Mouse (Mus musculus) midbrain, embryonic 14.5 days (tissue): ENCODE data around the gene Cbx8. TPM values are rescaled to one million over a fixed set of nuclear protein-coding genes. Genes with fewer than 3 reads are reported as not detected.

ENCODE experiments used
- ATAC-seq: fragments of 200-750 bp; cut with Nextera tagmentation; 2 replicates; pipeline ENCODE4 v1.8.0; 2017; ENCODE audit warnings: moderate number of reproducible peaks, moderate library complexity; ENCODE audit not compliant: low FRiP score, low TSS enrichment
- DNase-seq: peaks from one replicate; pipeline ENCODE4 v3.0.0-alpha.2; 2015
- H3K27ac ChIP-seq: fragments of 300-500 bp; sonication (generic); replicated peaks from 2 replicates; pipeline ENCODE4 v1.5.1; 2014; ENCODE audit warnings: mild to moderate bottlenecking, low read depth, low read length, moderate library complexity
- H3K27me3 ChIP-seq: fragments of 300-500 bp; sonication (generic); 2 replicates; pipeline ENCODE4 v1.6.1; 2014; ENCODE audit warnings: low read length, control low read depth, mixed read lengths; ENCODE audit not compliant: control insufficient read depth, insufficient read depth
- H3K36me3 ChIP-seq: fragments of 300-500 bp; sonication (generic); 2 replicates; pipeline ENCODE4 v1.6.1; 2014; ENCODE audit warnings: low read length, control low read depth; ENCODE audit not compliant: control insufficient read depth, insufficient read depth
- H3K4me1 ChIP-seq: fragments of 300-500 bp; sonication (generic); 2 replicates; pipeline ENCODE4 v1.6.1; 2014; ENCODE audit warnings: mild to moderate bottlenecking, antibody characterized with exemption, low read length, control low read depth; ENCODE audit not compliant: control insufficient read depth, insufficient read depth
- H3K4me2 ChIP-seq: fragments of 300-500 bp; sonication (generic); 2 replicates; pipeline ENCODE4 v1.6.1; 2014; ENCODE audit warnings: mild to moderate bottlenecking, low read length, moderate library complexity
- H3K4me3 ChIP-seq: fragments of 300-500 bp; sonication (generic); replicated peaks from 2 replicates; pipeline ENCODE4 v1.5.1; 2014; ENCODE audit warnings: low read depth, low read length
- H3K9ac ChIP-seq: fragments of 300-500 bp; sonication (generic); replicated peaks from 2 replicates; pipeline ENCODE4 v1.6.1; 2014; ENCODE audit warnings: mild to moderate bottlenecking, low read length, moderate library complexity
- H3K9me3 ChIP-seq: fragments of 300-500 bp; sonication (generic); 2 replicates; pipeline ENCODE4 v1.6.1; 2016; ENCODE audit warnings: low read length, control low read depth, mixed read lengths; ENCODE audit not compliant: control insufficient read depth
- WGBS: fragments of 180-500 bp; shearing (Covaris S2); extraction: QIAGEN DNeasy Blood & Tissue Kit; methylation state at CpG from one replicate; pipeline ENCODE4 v1.1.7; 2014; 5-methylcytosine and 5-hydroxymethylcytosine counted together
- polyA plus RNA-seq: library from polyadenylated mRNA; unstranded; fragments of >200 nt; fragmentation: Nextera tagmentation; extraction: Ambion mirVana; gene quantifications from 2 replicates; pipeline ENCODE4 v1.2.1, GENCODE M21; 2014

The Cbx8 gene
- polyA plus RNA-seq, 1 experiment from 2014 or later = 11.5 TPM

DNA sequence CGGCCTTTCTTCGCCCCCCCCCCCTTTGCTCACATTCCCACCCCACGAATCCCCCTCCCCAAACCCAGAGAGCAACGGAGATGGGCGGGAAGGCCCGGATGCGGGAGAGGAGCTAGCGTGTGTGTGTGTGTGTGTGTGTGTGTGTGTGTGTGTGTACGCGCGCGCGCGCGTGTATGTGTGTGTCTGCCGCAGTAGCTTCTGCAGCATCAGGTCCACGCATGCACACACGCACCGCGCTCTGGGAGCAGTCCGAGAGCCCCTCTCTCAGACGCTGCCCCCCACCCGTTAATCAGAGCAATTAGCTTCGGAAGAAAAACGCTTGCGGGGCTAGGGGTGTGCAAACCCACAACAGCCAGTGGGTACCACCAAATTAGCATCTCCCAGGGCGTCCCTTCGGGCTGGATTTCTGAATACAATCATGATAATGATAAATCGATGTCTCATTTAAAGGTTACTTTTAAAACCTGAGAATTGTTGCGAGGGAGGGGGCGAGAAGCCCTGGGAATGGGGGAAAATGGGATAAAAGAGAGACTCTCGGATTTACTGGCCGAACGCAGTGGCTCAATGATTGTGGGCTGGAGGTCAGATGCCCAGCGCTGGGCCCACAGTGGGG, 13.1 kb upstream of the Cbx8 start:
- Histone ChIP-seq H3K27me3 (peaks cover 53% of the 10 kb centered on the region), H3K9ac (peak overlapping the region; percentile 57), H3K4me2 (peak overlapping the region; percentile 98), H3K4me1 (peaks cover 53% of the 10 kb centered on the region), H3K9me3 (no peaks in the 10 kb centered on the region), H3K36me3 (no peaks in the 10 kb centered on the region), H3K27ac (peak overlapping the region; percentile 97), H3K4me3 (peak overlapping the region; percentile 29)
- peak; percentile 66 for ATAC-seq
- peak; percentile 91 for DNase-seq
- under 1% methylated on average over 33 of the region's 35 CpGs for WGBS

DNA sequence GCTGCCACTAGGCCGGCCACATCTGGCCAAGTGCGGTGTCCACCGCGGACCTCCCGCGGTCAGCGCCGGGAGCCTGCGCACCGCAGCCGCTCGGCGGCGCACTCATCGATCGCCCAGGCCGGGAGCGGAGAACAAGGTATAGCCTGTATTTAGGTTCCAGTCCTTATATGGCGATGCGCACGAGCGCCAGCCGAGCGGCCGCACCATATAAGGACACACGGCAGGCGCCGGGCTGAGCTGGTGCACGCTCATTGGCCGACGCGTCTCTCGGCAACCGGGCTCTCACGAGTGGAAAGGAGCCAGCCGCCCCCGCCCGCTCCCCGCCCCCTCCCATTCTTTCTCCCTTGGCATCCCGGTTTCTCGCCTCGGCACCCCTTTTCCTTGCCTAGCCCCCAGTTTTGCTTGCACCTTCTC, 12.5 kb upstream of the Cbx8 start:
- H3K27me3 ChIP-seq = peaks cover 53% of the 10 kb centered on the region
- H3K27ac ChIP-seq = peak overlapping the region; percentile 97
- no peaks in the 10 kb centered on the region for H3K36me3 ChIP-seq
- H3K9ac ChIP-seq = peak overlapping the region; percentile 57
- H3K9me3 ChIP-seq = no peaks in the 10 kb centered on the region
- peak overlapping the region; percentile 98 for H3K4me2 ChIP-seq
- ATAC-seq (peak; percentile 91), DNase-seq (peak; percentile 98)
- peak overlapping the region; percentile 29 for H3K4me3 ChIP-seq
- under 1% methylated on average over 42 of the region's 42 CpGs for WGBS
- peaks cover 50% of the 10 kb centered on the region for H3K4me1 ChIP-seq

DNA sequence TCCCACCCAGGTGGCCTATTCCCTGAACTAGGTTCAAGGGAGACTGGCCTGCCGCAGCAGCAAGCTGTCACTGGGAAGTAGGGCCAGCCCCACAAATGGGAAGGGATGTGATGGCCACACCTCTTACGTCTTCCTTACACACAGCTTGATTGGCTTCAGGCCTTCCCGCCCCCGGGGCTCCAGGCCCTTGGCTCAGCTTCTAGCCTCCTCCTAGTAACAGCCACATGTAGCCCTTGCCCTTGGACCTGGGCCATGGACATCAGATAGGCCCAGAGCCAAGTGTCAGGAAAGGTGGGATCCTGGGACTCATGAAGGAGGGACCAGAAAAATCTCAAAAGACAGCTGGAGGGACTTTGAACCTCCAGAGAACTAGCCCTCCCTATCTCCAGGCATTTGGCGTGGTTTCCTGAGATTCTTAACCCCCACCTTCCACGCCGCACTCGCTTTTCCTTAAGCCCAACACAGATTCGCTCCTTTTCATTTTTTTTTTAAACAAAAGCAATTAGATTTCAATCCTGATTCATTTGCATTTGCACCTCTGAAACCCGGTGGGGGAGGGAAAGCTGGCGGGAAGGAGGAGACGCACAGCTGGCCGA, 12.0 kb upstream of the Cbx8 start:
- H3K4me3 ChIP-seq = peak overlapping the region; percentile 29
- peak overlapping the region; percentile 97 for H3K27ac ChIP-seq
- ATAC-seq (no peak), DNase-seq (peak; percentile 65)
- H3K4me1 ChIP-seq = peaks cover 50% of the 10 kb centered on the region
- peak overlapping the region; percentile 57 for H3K9ac ChIP-seq
- H3K9me3 ChIP-seq = no peaks in the 10 kb centered on the region
- peak overlapping the region; percentile 98 for H3K4me2 ChIP-seq
- H3K27me3 ChIP-seq = peaks cover 53% of the 10 kb centered on the region
- no peaks in the 10 kb centered on the region for H3K36me3 ChIP-seq
- 4% methylated on average over 13 of the region's 13 CpGs for WGBS

DNA sequence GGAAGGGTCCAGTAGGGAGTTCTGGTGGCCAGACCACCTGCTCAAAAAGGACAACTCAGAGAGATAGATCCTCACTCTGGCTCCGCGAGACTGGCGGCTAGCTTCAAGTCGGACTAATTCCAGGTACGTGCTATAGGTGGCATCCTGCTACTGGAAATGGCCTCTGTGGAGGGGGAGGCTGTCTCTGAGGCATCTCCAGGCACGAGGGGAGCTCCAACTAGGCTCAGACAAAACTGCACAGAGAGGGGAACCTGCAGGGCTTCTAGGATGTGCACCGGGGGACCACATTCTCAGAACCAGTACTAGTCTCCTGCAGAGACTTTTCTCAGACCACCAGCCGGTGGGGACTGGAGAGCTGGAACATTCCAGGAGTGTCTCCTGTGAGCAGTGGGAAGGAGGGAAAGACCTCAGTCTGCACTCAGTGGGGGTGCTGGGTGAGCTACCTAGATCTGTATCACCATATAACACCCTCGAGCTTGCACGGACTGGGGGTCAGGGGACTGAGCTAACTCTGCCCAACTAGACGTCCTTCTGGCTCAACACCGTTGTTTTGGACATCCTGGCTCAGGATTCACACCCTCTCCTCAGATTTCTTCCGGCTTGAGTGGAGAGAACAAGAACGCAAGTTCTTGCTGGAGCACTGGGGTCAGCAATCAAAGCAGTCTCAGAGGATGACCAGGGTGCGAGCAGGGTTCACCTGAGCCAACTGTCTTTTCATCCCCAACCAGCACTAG, 11.3 kb upstream of the Cbx8 start:
- no peaks in the 10 kb centered on the region for H3K36me3 ChIP-seq
- no peaks in the 10 kb centered on the region for H3K9me3 ChIP-seq
- H3K4me1 ChIP-seq = peaks cover 48% of the 10 kb centered on the region
- DNase-seq = peak; percentile 87
- peaks cover 56% of the 10 kb centered on the region for H3K27me3 ChIP-seq
- WGBS = 4% methylated on average over 15 of the region's 15 CpGs
- H3K4me2 ChIP-seq = peak overlapping the region; percentile 98
- H3K4me3 ChIP-seq = no peak overlapping the region
- no peak for ATAC-seq
- peak overlapping the region; percentile 97 for H3K27ac ChIP-seq
- H3K9ac ChIP-seq = no peak overlapping the region

DNA sequence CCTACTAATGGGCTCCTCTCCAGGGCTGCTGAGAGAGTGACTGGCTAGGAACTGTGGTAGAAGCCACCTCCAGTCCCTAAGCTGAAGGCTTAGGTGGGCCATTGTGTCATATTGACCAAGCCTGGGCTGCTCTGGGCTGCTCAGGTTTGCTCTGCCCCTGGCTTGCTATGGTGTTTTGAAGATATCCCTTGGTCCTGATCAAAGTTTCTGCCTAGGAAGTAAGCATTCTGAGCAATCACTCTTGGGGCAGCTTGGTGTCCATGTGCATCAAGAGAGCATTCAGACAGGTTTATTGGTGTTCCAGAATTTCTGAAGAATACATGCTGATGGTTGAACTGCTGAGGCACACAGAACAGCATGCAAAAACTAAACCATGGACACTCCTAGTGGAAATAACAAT, 10.7 kb upstream of the Cbx8 start:
- Histone ChIP-seq H3K4me1 (peaks cover 47% of the 10 kb centered on the region), H3K36me3 (no peaks in the 10 kb centered on the region), H3K9ac (no peak overlapping the region), H3K4me3 (no peak overlapping the region), H3K27me3 (peaks cover 63% of the 10 kb centered on the region), H3K4me2 (no peak overlapping the region), H3K9me3 (no peaks in the 10 kb centered on the region), H3K27ac (no peak overlapping the region)
- DNase-seq (no peak), ATAC-seq (no peak)

DNA sequence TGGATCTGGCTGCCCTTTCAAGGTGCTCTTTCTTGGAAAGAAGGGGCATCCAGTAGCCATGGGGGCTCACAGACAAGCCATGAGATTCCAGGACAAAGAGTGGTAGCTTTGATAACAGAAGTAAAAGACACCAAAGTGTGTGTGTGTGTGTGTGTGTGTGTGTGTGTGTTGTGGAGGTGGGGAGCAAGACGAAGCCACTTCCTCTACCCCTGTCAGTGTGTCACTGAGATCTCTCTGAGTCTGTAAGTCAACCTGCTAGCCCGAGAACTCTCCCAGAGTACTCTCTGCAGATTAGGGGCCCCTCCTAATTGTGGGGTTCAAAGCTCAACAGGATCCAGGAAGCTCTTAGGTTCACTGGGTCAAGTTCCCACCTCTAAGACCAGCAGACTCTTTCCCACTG, 9.6 kb upstream of the Cbx8 start:
- peaks cover 45% of the 10 kb centered on the region for H3K4me1 ChIP-seq
- ATAC-seq = no peak
- no peaks in the 10 kb centered on the region for H3K9me3 ChIP-seq
- no peak overlapping the region for H3K4me2 ChIP-seq
- WGBS = 2% methylated on average over 2 of the region's 2 CpGs
- no peaks in the 10 kb centered on the region for H3K36me3 ChIP-seq
- peaks cover 72% of the 10 kb centered on the region for H3K27me3 ChIP-seq
- no peak overlapping the region for H3K27ac ChIP-seq
- no peak overlapping the region for H3K4me3 ChIP-seq
- H3K9ac ChIP-seq = no peak overlapping the region
- no peak for DNase-seq

DNA sequence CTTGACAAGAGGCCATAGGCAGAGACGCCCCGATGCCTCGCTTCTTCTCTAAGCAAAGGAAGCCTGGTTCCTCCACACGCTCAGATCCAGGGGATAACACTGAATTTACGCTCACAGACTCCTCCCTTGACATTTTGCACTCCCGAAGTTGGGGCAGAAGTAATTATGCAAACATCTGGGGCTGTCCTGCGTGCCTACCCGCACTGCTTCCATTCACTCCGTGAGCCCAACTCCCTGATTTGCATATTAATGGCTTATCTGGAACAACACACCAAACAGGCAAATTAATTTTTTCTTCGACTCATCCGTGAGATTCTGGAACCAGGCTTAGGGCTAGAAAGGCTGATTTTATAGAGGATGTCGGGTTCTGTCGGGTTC, 7.4 kb upstream of the Cbx8 start:
- WGBS = under 1% methylated on average over 13 of the region's 13 CpGs
- H3K9ac ChIP-seq = no peak overlapping the region

DNA sequence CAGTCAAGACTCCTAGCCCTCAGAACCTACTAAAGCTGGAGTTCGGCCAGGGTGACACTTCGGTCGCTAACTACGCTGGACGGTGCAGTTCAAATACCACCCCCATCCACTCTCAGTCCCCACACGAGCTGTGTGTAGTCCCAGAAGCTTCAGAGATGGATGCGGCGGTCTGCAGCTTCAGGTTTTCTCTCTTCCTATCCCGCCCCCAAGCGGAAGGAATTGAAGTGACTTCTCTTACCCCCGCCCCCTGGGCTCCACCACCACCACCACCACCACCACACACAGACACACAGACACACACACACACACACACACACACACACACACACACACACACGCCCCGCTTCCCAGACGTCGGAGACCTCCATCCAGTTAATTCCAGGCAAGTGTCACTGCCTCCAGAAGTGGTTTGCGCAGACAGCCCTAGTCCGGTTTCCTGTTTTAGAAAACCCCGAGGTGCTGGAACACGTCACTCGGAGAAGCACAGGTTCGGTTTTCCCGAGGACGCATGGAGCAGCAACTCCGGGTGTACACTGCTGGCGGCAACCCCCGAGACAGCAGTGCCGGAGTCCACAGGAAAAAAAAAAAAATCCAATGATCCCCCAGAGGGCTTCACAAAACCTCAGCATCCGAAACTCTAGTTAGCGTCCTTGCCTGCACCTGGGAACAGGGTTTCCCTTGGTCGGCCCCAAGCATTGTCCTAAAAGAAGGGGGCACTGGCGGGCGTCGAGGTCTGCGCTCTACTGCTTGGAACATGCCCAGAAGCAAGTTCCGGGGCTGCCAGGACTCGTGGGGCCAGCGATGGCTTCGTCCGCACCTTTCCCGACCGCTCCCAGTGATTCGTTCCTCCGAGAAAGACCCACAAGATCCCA, 6.7 kb upstream of the Cbx8 start:
- WGBS = under 1% methylated on average over 43 of the region's 43 CpGs
- no peaks in the 10 kb centered on the region for H3K9me3 ChIP-seq
- H3K27me3 ChIP-seq = peaks cover 92% of the 10 kb centered on the region
- ATAC-seq = no peak
- peak overlapping the region; percentile 44; the same call in 1 of the 2 replicates for H3K9ac ChIP-seq
- no peak overlapping the region for H3K27ac ChIP-seq
- H3K4me3 ChIP-seq = peak overlapping the region; percentile 38
- peaks cover 30% of the 10 kb centered on the region for H3K4me1 ChIP-seq
- DNase-seq = peak; percentile 69
- no peaks in the 10 kb centered on the region for H3K36me3 ChIP-seq
- peak overlapping the region; percentile 76 for H3K4me2 ChIP-seq

More for the DNA sequence above, 7.4 kb upstream of the Cbx8 start:
- H3K27me3 ChIP-seq = peaks cover 87% of the 10 kb centered on the region
- H3K4me3 ChIP-seq = 0 out of 2 replicates have a peak overlapping the region, but pooled peaks have one; percentile 5
- DNase-seq (peak; percentile 63), ATAC-seq (no peak)
- H3K36me3 ChIP-seq = no peaks in the 10 kb centered on the region
- H3K9me3 ChIP-seq = no peaks in the 10 kb centered on the region
- peaks cover 36% of the 10 kb centered on the region for H3K4me1 ChIP-seq
- H3K27ac ChIP-seq = no peak overlapping the region
- peak overlapping the region; percentile 76 for H3K4me2 ChIP-seq
